Mouse (Mus musculus) heart, postnatal 14 days (tissue): Measurements from ENCODE around the gene Fam187b. TPM values are rescaled to one million over a fixed set of nuclear protein-coding genes. Genes with fewer than 3 reads are reported as not detected.
A peak's percentile ranks its signal among the peaks of the same experiment; 100 is the strongest.

Source experiments
- DNase-seq, 2 experiments: peaks; one replicate each; pipeline ENCODE4 v3.0.0; 2021 to 2022
- intact Hi-C: fragments of 180-260 bp; cut with DNase I; formaldehyde crosslinking; loops from one replicate; pipeline ENCODE4 v1.15.1; 2025
- total RNA-seq, 2 experiments: library from RNA; stranded (reverse); gene quantifications; 2 replicates each; pipeline ENCODE4 v1.2.3; 2021

Fam187b gene
- total RNA-seq, 2 experiments from 2014 or later: 0.60 TPM; not detected in 1

DNA sequence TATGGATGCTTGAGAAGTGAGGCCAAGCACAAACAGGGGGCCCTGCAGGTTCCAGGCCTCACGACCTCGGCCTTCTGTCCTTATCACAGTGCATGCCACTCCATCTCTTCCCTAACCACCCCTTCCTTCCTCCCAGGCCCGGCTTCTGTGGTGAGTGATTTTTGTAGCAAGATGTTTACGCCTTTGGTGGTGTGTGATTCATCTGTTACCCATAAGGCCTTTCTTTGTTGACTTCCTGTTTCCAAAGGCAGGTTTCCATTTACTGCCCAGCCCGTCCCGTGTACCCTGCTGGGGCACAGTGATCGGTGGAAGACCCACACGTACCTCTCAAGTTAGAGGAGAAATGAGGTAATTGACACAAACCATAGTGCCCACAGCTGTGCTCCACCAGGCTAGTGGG, 29.1 kb downstream of the Fam187b start:
- intact Hi-C loops: no loop called here
- DNase-seq: peak in 1 of 2 experiments; percentile 34

DNA sequence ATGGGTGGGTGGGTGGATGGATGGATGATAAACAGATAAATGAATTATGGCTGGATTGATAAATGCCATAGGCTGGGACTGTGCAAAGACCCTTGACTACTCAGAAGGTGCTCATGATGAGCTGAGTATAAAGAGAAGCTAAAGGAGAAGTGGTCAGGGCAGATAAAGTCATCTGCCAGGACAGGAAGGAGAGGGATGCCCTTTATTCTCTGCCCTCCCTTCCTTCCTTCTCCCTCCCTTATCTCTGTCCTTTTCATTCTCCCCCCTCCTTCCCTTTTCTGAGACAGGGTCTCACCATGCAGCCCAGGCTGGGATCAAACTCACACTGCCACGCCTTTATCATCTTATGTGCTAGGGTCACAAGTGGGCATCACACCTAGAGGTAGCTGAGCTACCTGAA, 34.2 kb downstream of the Fam187b start:
- intact Hi-C loops: loop anchor here (5.0 kb wide), 1 partner anchor 35 kb away; the partner anchor contains the start of gene Fxyd5
- no peak for DNase-seq

DNA sequence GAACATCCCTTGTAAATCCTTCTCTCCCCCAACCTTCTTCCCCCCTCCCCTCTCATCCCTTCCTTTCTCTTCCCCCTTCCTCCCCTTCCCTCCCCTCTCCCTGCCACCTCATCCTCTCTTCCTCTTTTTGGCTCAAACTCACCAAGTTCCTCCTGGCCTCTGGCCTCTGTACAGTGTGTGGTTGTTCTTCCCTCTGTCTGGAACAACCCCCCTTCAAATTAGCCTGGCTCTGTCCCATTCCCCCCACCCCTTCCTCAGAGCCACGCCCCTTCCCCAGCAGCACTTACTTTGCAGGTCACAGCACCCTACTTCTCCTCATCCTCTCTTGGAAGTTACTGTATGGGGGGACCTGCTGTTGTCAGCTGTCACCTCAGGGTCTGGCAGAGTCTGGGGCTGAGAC, 34.6 kb downstream of the Fam187b start:
- intact Hi-C loops: loop anchor here (5.0 kb wide), 1 partner anchor 34 kb away; the partner anchor contains the start of gene Fxyd5
- peak; percentile 9 to 12 for DNase-seq

DNA sequence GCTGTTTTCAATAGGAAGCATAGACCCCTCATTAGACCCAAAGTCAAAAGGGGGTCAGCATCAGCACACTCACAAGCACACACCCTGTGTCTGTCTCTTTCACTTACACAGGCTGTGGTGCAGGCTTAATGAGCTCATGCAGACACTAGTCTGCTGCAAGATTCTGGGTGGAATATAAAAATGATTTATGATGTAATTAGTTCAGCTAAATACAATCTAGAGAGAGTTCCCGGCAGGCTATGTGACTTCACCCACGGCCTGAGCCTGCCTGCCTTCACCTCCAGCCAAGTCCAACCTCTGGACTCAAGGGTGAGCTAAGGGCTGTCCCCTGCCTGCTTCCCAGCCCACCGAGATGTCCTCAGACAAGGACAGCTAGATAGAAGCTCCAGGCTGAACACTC, 35.3 kb downstream of the Fam187b start:
- no peak for DNase-seq

DNA sequence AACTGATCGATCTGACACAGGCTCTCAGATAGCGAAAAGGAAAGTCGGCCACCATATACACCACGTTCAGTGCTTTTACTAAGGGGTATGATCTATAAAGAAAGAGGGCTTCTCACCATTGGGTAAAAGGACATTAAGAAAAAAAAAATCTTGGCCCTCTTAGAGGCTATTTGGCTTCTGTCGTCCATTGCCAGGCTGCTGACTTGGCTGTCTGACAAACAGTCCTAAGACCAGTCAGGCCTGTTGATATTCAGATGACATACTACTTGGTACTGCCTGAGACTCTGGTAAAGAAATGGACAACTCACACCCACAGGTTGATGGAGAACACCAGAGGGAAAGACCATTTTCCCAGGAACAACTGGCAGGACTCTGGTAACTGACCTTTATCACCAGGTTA, 39.4 kb downstream of the Fam187b start:
- intact Hi-C loops: no loop called here
- no peak for DNase-seq

More for the DNA sequence above, 35.3 kb downstream of the Fam187b start:
- intact Hi-C loops: loop anchor here (5.0 kb wide), 1 partner anchor 33 kb away; the partner anchor contains the start of gene Fxyd5

DNA sequence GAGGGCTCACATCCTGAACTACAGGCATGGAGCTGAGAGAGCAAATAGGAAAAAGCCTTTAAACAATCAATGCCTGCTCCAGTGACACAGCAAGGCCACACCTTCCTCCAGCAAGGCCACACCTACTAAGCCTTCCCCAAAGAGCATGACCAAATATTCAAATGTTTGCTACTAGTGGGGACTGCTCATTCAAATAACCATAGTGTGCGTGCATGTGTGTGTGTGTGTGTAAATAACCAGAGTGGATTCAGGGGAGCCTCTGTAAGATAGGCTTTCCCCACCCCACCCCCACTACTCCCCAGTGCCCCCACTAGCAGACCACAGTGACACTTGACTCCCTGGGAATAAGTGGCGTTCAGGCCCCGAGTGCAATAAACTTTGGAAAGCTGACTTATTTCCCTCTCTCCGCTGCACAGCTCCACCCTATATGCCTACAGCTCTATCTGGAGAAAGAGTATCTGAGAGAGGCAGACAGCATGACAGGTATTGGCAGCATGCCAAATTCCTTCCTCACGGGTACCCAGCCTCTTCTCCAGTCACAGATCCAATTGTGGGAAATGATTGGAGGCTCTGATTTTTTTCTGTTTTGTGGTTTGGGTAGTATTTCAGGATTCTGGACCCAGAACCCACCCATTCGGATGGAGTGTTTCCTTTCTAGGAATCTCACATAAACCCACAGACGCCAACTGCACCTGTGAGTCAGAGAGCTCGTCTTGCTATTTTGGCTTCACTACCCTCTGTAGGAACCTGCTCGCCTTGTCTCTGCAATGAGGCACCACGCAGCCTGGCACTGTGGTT, 43.7 kb downstream of the Fam187b start:
- DNase-seq: peak; percentile 22 to 36
- intact Hi-C loops: no loop called here

DNA sequence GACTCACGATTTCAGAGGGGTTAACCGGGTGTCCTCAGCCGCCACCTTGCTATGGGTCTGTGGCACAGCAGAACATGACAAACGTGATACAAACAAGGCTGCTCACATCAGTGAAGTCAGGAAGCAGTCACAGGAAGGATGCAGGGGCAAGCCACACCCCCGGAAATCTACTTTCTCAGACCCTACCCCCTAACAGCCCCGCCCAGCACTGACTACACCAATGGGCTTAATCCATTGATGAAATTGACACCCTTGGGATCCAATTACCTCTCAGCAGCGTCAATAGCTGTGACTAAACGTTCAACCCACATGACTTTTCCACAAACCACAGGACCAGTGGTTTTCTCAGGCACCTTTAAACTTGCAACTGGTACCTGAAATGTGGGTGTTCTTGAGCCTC, 55.0 kb downstream of the Fam187b start:
- intact Hi-C loops: no loop called here
- DNase-seq: no peak

DNA sequence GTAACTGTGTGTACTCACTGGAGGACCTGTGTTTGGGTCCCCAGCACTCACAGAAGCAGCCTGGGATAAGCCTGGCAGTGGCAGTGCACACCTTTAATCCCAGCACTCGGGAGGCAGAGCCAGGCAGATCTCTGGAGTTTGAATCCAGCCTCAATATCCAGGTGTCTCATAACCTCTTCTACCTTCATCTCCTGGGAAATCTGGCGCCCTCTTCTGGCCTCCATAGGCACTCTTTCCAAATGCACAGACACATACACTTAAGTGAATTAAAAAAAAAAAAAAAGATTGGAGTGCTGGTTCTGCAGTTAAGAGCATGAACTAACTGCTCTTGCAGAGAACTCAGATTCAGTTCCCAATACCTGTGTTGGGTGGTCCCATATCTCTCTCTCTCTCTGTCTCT, 57.1 kb downstream of the Fam187b start:
- intact Hi-C loops: no loop called here

DNA sequence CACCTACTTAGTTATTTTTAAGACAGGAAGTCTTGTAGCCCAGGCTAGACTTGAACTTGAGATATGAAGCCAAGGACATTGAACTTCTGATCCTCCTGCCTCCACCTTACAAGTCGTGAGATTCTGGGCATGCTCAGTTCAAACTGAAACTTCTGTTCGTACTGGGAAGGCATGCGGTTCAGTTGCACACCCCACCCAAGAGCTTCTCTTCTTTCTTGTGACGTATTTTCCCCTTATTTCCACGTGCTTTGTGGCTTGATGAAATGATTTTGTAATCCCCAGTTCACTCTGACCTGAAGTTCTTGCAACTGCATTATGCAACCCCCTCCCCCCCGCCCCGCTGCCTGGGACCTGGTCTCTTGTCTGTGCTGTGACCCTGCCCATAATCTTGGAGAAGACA, 58.1 kb downstream of the Fam187b start:
- intact Hi-C loops: no loop called here
- no peak for DNase-seq

More for the DNA sequence above, 57.1 kb downstream of the Fam187b start:
- no peak for DNase-seq

DNA sequence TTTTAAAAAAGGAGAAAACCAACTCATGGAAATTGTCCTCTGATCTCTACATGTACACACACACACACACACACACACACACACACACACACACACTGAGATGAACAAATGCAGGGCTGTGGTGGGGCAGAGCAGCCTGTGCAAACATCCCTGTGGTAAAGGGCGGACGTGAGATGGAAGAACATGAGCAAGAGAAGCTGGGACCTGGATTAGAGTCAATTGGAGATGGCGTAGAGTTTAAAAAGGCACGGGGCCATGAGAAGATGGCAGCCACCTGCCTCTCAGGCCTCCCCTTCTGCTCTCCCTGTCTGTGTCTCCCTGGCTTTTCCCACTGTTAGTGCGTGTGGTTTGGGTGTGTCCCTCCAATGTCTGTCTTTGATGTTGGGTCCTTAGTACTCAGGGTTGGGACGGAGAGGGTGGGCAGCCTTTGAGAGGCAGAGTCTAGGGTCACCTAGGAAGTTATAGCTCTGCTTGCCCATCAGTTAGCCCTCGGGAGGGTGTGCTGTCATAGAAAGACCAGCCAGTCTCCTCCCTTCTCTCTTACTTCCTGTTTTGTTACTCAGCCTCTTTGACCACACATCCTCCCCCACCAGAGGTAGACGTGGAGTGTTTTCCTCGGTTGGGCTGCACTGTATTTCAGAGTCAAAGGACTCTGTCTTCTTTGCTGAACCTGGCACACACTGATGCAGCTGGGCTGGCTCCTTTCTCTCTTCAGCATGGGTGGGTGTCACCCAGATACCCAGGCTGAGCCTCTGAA, 60.0 kb downstream of the Fam187b start:
- DNase-seq: no peak
- intact Hi-C loops: no loop called here

DNA sequence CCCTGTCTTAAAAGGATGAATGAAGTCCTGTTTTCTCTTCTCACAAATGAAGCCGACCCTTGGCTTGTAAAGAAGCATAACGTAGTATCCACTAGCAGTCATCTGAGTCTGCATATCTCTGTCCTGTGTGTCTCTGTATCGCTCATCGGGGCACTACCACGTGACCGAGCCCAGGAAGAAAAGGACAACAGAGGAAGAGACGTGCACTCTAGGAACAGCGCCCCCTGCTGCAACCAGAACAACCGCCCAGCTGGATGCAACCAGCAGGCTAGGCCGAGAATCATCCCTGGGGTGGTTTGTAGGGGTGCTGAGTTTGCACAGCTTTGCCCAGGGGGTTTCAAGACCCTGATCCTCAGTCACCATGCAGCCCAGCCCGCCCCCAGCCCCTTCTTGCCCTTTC, 61.2 kb downstream of the Fam187b start:
- DNase-seq: peak in 1 of 2 experiments; percentile 20
- intact Hi-C loops: no loop called here

DNA sequence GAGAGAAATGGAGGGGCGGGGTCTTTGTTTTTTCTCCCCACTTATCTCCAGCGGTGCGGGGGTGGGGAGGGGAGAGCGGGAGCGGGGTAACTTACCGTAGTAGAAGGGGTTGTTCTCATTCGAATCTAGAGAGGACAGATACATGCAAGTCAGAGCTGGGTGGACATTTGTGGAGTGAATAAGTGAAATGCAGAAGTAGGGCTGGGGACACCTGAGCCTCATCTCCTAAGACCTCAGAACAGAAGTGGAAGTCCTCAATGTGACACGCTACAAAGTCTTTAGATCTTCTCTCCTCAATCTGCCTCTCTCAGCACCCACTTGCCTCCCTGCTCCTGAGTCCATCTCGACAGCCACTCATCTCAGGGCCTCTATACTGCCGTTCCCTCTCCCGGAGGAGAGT, 61.7 kb downstream of the Fam187b start:
- no peak for DNase-seq
- intact Hi-C loops: no loop called here

DNA sequence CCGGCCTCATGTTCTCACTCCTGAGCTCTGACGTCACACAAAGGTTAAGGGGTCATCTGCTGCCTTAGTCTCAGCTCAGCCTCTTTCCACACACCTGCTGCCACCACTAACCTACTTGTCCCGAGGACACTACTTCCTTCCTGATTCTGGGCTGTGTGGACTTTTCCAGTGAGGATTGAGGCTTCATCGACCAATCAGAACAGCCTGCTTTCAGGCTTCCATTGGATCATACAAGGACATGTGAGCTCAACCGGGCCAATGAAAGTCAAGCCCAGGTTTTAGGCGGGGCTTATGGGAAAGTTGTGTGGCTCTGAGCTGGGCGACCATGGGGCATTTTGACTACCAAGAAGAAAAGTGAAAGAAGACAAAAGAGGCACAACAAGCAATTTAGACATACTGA, 63.3 kb downstream of the Fam187b start:
- DNase-seq: no peak
- intact Hi-C loops: no loop called here

DNA sequence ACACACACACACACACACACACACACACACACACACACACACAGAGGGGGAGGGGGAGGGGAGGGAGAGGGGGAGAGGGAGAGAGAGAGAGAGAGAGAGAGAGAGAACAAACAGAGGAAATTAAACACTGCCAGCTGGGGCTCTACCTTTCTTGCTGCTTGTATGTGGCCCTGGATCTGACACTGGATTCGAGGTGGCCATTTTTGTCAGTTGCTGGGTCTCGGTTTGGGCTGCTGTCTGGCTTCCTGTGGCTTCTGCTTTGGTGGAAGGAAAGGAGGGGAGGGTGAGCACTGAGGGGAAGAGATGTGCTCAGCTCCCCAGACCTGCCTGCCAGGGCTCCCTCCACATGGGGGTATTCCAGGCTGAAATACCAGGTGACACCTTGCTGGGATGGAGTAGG, 64.1 kb downstream of the Fam187b start:
- intact Hi-C loops: no loop called here
- DNase-seq: no peak

DNA sequence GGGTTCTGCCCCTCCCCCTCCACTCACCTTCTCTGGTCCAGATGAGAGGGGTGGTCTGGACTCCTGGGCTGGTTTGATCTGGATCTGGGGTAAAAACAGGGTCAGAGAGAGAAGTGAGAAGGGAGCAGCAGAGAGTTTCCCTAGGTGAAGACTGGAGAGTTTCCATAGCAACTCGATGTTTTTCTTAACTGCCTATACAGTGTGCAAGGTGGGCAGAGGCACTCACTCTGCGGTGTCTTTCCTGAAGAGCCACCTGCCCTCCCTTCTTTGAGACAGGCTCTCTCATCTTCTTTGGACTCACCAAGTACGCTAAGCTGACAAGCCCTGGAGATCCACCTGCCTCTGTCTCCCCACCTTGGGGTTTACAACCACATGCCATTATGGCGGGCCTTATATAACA, 65.4 kb downstream of the Fam187b start:
- no peak for DNase-seq
- intact Hi-C loops: no loop called here

Other genes with a start within 250 kb of the Fam187b start
- gene Tmem147, start 244.2 kb upstream of the Fam187b start, total RNA-seq: 100 to 1,000 TPM; 238 to 243 TPM
- not detected for gene Gapdhs, start 230.1 kb upstream of the Fam187b start, total RNA-seq
- gene Sbsn, start 222.3 kb upstream of the Fam187b start, total RNA-seq: 1 to 10 TPM; 4.3 to 5.5 TPM
- gene Dmkn, start 210.0 kb upstream of the Fam187b start, total RNA-seq: 1 to 10 TPM; 4.8 to 7.0 TPM
- not detected for gene Krtdap, start 185.9 kb upstream of the Fam187b start, total RNA-seq
- gene Ffar2, start 150.0 kb upstream of the Fam187b start, total RNA-seq: under 1 TPM; 0.34 to 0.74 TPM
- gene Ffar3, start 117.6 kb upstream of the Fam187b start, total RNA-seq: not detected
- gene Ffar1, start 112.2 kb upstream of the Fam187b start, total RNA-seq: not detected
- under 1 TPM; 0.39 to 0.43 TPM for gene Cd22, start 93.4 kb upstream of the Fam187b start, total RNA-seq
- gene Mag, start 58.9 kb upstream of the Fam187b start, total RNA-seq: under 1 TPM; 0.15 to 0.22 TPM
- gene Hamp2, start 49.1 kb upstream of the Fam187b start, total RNA-seq: 1 to 10 TPM; 1.9 to 5.4 TPM
- gene Hamp, start 29.8 kb upstream of the Fam187b start, total RNA-seq: 10 to 100 TPM in 1 of 2 experiments, 1 to 10 TPM in 1; 5.1 to 28.3 TPM
- 100 to 1,000 TPM in 1 of 2 experiments, 10 to 100 TPM in 1; 90.2 to 103 TPM for gene Usf2, start 17.0 kb upstream of the Fam187b start, total RNA-seq
- gene Lsr, start 326 bp upstream of the Fam187b start, total RNA-seq: 1 to 10 TPM; 4.2 to 5.0 TPM
- gene Fxyd5, start 68.7 kb downstream of the Fam187b start, total RNA-seq: 10 to 100 TPM; 28.8 to 29.2 TPM
- 1 to 10 TPM; 1.1 to 1.3 TPM for gene Fxyd7, start 77.7 kb downstream of the Fam187b start, total RNA-seq
- 100 to 1,000 TPM; 712 to 747 TPM for gene Fxyd1, start 83.4 kb downstream of the Fam187b start, total RNA-seq
- 1 to 10 TPM; 2.8 to 3.5 TPM for gene Lgi4, start 85.6 kb downstream of the Fam187b start, total RNA-seq
- 1 to 10 TPM; 2.7 to 5.2 TPM for gene Fxyd3, start 102.9 kb downstream of the Fam187b start, total RNA-seq
- gene Hpn, start 141.5 kb downstream of the Fam187b start, total RNA-seq: 1 to 10 TPM; 2.1 to 2.3 TPM
- gene Scn1b, start 153.2 kb downstream of the Fam187b start, total RNA-seq: 10 to 100 TPM; 17.9 to 18.4 TPM
- gene Gramd1a, start 182.1 kb downstream of the Fam187b start, total RNA-seq: 10 to 100 TPM; 30.3 to 34.1 TPM